ENCODE assay signal across 8 mouse cellular contexts in the genomic region with DNA sequence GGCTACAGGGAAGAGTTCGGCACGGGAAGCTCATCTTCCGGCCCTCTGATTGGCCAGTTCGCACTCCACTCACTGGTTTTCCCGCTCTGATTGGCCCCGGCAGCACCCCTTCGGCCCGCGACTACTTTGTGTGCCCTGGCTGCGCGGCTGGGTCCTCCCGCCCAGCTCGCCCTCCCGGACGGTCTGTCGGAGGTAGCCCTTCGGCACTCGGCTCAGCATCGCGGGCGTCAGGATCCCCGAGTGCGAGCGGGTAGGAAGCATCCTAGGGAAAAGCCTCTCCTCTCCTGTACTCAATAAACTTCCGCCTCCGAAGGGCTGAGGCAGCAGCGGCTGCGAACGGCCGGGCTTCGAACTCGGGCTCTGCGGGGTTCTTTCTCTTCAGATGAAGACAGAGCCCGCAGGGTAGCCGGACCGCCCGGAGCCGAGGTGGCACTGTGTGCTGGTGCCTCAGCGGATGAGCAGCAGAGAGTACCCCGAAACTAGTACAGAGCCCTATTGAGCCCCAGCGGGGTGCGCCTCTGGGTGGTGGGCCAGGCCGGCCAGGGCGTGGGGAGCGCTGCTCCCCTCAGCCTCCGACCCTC. TPM values are rescaled to one million over a fixed set of nuclear protein-coding genes. Genes with fewer than 3 reads are reported as not detected.
A peak's percentile ranks its signal among the peaks of the same experiment; 100 is the strongest.
DNase-seq lines count a peak whose midpoint lies in the region; ATAC-seq and TF ChIP-seq lines count a peak whose summit lies in the region.

A gene (plus strand): TSS at position 176 of the 581 bp plus-strand sequence.

- H3K4me2 ChIP-seq in forebrain, embryonic 16.5 days (ENCODE audit: low read length): peak within 1 kb of the TSS; percentile 90
- peak within 1 kb of the TSS; percentile 96 for H3K4me2 ChIP-seq in lung, embryonic 15.5 days

- peak; percentile 72 for ATAC-seq in forebrain, embryonic 16.5 days
- ATAC-seq in lung, embryonic 15.5 days (ENCODE audit: borderline replicate concordance, extremely low read depth, low FRiP score, low TSS enrichment): peak; percentile 85

- H3K4me3 ChIP-seq in ES-E14 (ENCODE audit: insufficient read depth in 1 of 2, low read depth in 1 of 2, low read length in 2 of 2, poor library complexity in 1 of 2, severe bottlenecking in 1 of 2): peak within 1 kb of the TSS; percentile 78 to 95
- H3K4me3 ChIP-seq in forebrain, embryonic 16.5 days (replicated peaks; ENCODE audit: low read length): peak within 1 kb of the TSS; percentile 92
- peak within 1 kb of the TSS; percentile 93 for H3K4me3 ChIP-seq in lung, embryonic 15.5 days

- H3K27ac ChIP-seq in ES-E14 (ENCODE audit: insufficient read depth, low read depth, low read length, poor library complexity, severe bottlenecking): peak within 1 kb of the TSS; percentile 16; the same call in 1 of the 2 replicates
- H3K27ac ChIP-seq in forebrain, embryonic 16.5 days (ENCODE audit: low read length): peak within 1 kb of the TSS; percentile 98
- H3K27ac ChIP-seq in lung, embryonic 15.5 days: peak within 1 kb of the TSS; percentile 95

- H3K27me3 ChIP-seq in forebrain, embryonic 16.5 days (replicated peaks; ENCODE audit: control insufficient read depth, insufficient read depth, low read length): no peaks in the 10 kb centered on the region
- no peaks in the 10 kb centered on the region for H3K27me3 ChIP-seq in lung, embryonic 15.5 days

- H3K36me3 ChIP-seq in ES-E14 (ENCODE audit: control insufficient read depth, insufficient read depth, low read length, poor library complexity, severe bottlenecking): no peaks in the 10 kb centered on the region
- no peaks in the 10 kb centered on the region for H3K36me3 ChIP-seq in forebrain, embryonic 16.5 days (ENCODE audit: control insufficient read depth, insufficient read depth)
- no peaks in the 10 kb centered on the region for H3K36me3 ChIP-seq in lung, embryonic 15.5 days

- 0 out of 4 replicates have a peak, but pooled peaks cover 0 to 3% of the 10 kb centered on the region in 2 experiments for H3K4me1 ChIP-seq in ES-E14 (ENCODE audit: control insufficient read depth in 2 of 2, insufficient read depth in 2 of 2, low read length in 2 of 2, poor library complexity in 1 of 2)
- H3K4me1 ChIP-seq in forebrain, embryonic 16.5 days (replicated peaks; ENCODE audit: control insufficient read depth, insufficient read depth, low read length): peaks cover 7% of the 10 kb centered on the region
- H3K4me1 ChIP-seq in lung, embryonic 15.5 days: 0 out of 2 replicates have a peak, but pooled peaks cover 3% of the 10 kb centered on the region

- peak; percentile 72 for DNase-seq in ES-E14 (ENCODE audit: low read depth, low spot score)
- DNase-seq in cerebellum, adult 11-12 months: peak; percentile 94
- DNase-seq in heart, postnatal 4 days: peak; percentile 92
- peak; percentile 88 for DNase-seq in layer of hippocampus, adult 8-10 months (ENCODE audit: low spot score in 2 of 2)
- DNase-seq in ovary, adult 18-20 months (ENCODE audit: low spot score): peak; percentile 91
- DNase-seq in thymus, postnatal 0 days (ENCODE audit: low spot score): peak; percentile 86

- in situ Hi-C loops in ES-E14 (cut with MboI; ENCODE audit: low sequenced_read_pairs in 2 of 2, unreplicated experiment in 2 of 2): no loop called here

- under 1% methylated on average over 46 of the region's 46 CpGs for WGBS in forebrain, embryonic 16.5 days
- under 1% methylated on average over 46 of the region's 46 CpGs for WGBS in lung, embryonic 15.5 days

- H3K9ac ChIP-seq in ES-E14 (ENCODE audit: insufficient read depth, low read depth, low read length, poor library complexity, severe bottlenecking): peak within 1 kb of the TSS; percentile 88
- peak within 1 kb of the TSS; percentile 94 for H3K9ac ChIP-seq in forebrain, embryonic 16.5 days (replicated peaks; ENCODE audit: low read depth, low read length)
- H3K9ac ChIP-seq in lung, embryonic 15.5 days: peak within 1 kb of the TSS; percentile 89

- no peaks in the 10 kb centered on the region for H3K9me3 ChIP-seq in ES-E14 (ENCODE audit: control insufficient read depth, insufficient read depth, low read depth, low read length)
- H3K9me3 ChIP-seq in forebrain, embryonic 16.5 days (ENCODE audit: control insufficient read depth, low read length): no peaks in the 10 kb centered on the region
- no peaks in the 10 kb centered on the region for H3K9me3 ChIP-seq in lung, embryonic 15.5 days

TF ChIP-seq in ES-E14, 5 proteins besides CTCF, POLR2A, EP300 and RAD21:
- no peak for TF ChIP-seq ZNF384 (IDR thresholded peaks at IDR 0.05; ENCODE audit: low read depth, low read length)
- peak; percentile 8; the same call in 1 of the 2 replicates for TF ChIP-seq HCFC1 (IDR thresholded peaks at IDR 0.05; ENCODE audit: borderline replicate concordance, insufficient read depth, low read length)
- no peak for TF ChIP-seq ZC3H11A (IDR thresholded peaks at IDR 0.05; ENCODE audit: borderline replicate concordance, low read depth, low read length)
- 0 out of 2 replicates have a peak, but pooled peaks have one; percentile 34 for TF ChIP-seq CHD2 (IDR thresholded peaks at IDR 0.05; ENCODE audit: low read depth, low read length)
- no peak for TF ChIP-seq MAFK (IDR thresholded peaks at IDR 0.05; ENCODE audit: insufficient read depth, low read depth, low read length)
TF ChIP-seq in ES-E14: peak in this region for 2.

RNA-seq across cellular contexts. Expression of the gene that starts here (rescaled TPM):
- 19.3 and 26.3 TPM in 2 replicates for total RNA-seq in ES-E14 (2012; rRNA removed)
- 36.6 and 37.9 TPM in 2 replicates for polyA plus RNA-seq in forebrain, embryonic 16.5 days (2015; fragmentation: Nextera tagmentation; extraction: Ambion mirVana)
- 10 to 100 TPM; 21.9 to 22.3 TPM for total RNA-seq in heart, postnatal 4 days (2021)
- 10 to 100 TPM; 63.6 to 85.5 (median 73.3) TPM for total RNA-seq in layer of hippocampus, adult 8-10 months (2022)
- polyA plus RNA-seq in lung, embryonic 15.5 days (2015; fragmentation: Nextera tagmentation; extraction: Ambion mirVana): 25.5 and 30.3 TPM in 2 replicates
- 36.5 and 36.6 TPM in 2 replicates for polyA plus RNA-seq in thymus, postnatal 0 days (2015; fragmentation: Nextera tagmentation; extraction: Ambion mirVana)

Comparison
In these comparisons a context has a peak if more than half of its experiments do, and no peak if none do; other contexts are left out.
1. Peak in every context shown above with its lines: DNase-seq, ATAC-seq, H3K4me3 ChIP-seq and H3K27ac ChIP-seq.
2. H3K27ac ChIP-seq: peak in every context shown above with its lines; median percentile 98 in forebrain, embryonic 16.5 days; 95 in lung, embryonic 15.5 days; 16 in ES-E14.